Mouse (Mus musculus): ENCODE results near the gene Klhdc8a. TPM values are rescaled to one million over a fixed set of nuclear protein-coding genes. Genes with fewer than 3 reads are reported as not detected.

Klhdc8a gene
- polyA plus RNA-seq, 1 experiment from 2014 or later, result 0.06 TPM

DNA sequence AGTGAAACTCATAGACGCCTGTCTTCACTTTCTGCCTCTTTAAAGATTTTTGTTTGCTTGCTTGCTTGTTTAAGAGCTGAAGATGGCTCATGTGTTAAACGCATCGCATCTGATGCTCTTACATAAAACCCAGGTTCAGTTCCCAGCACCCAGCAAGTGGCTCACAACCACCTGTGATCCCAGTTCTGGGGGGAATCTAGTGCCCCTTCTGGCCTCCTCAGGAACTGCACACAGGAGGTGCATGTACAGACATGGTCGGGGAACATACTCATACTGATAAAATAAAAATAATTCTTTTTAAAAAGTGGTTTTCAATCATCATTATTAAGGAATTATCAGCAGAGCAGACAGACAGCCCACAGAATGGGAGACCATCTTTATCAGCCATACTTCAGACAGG is 52.6 kb downstream of the Klhdc8a start:
- no peak for ATAC-seq
- Histone ChIP-seq H3K4me1 (peaks cover 25% of the 10 kb centered on the region), H3K4me2 (no peak overlapping the region), H3K27ac (no peak overlapping the region), H3K27me3 (replicated peaks) (0 out of 2 replicates have a peak, but pooled peaks cover 7% of the 10 kb centered on the region), H3K4me3 (no peak overlapping the region), H3K9me3 (replicated peaks) (peaks cover 8% of the 10 kb centered on the region), H3K9ac (no peak overlapping the region), H3K36me3 (peaks cover 29% of the 10 kb centered on the region)
- WGBS (ENCODE audit: insufficient replicate concordance), result 82% methylated on average over 4 of the region's 4 CpGs

DNA sequence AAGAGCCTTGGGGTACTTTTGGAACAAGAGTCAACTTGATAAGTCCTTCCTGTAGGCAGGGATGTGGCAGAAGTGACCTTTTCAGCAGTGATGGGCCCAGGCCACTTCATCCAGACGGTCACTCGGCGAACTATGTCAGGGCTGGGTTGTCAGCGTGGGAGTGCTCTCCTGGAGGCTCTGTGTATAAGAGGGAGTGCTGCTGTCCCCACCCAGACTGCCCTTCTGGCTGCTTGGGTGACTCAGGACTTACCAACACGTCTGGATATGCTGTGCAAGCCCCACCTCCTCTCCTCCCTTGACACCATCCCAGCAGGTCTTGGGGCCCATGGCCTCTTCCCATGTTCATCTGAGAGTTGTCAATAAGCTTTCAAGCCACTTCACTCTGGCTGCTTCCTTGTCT is 55.0 kb downstream of the Klhdc8a start:
- WGBS (ENCODE audit: insufficient replicate concordance), result 56% methylated on average over 5 of the region's 5 CpGs

DNA sequence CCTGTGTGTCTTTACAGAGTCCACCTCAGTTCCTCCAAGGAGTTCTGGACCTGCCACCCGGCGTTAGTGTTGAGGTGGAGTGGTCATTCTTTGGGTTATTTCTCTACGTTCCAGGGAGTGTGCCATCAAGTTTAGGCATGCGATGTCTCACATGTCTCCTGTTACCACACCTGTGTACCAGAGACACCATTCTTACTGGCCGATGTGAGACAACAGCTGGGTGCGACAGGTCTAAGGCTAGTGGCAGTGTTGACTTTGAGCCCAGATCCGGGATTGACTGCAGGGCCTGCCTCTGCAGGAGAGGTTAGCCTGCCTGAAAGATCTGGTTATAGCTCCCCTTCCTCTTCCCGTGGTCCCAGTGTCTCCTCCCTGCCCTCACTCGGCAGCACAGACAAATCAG is 55.8 kb downstream of the Klhdc8a start:
- H3K4me3 ChIP-seq, result no peak overlapping the region
- peaks cover 60% of the 10 kb centered on the region for H3K36me3 ChIP-seq
- H3K27me3 ChIP-seq (replicated peaks), result no peaks in the 10 kb centered on the region
- peak overlapping the region; percentile 4; the same call in 1 of the 2 replicates for H3K27ac ChIP-seq
- ATAC-seq, result no peak
- peaks cover 8% of the 10 kb centered on the region for H3K9me3 ChIP-seq (replicated peaks)
- H3K4me2 ChIP-seq, result no peak overlapping the region
- 78% methylated on average over 9 of the region's 9 CpGs for WGBS (ENCODE audit: insufficient replicate concordance)
- H3K9ac ChIP-seq, result no peak overlapping the region
- H3K4me1 ChIP-seq, result peaks cover 29% of the 10 kb centered on the region

More for the DNA sequence above, 55.0 kb downstream of the Klhdc8a start:
- no peak overlapping the region for H3K9ac ChIP-seq
- H3K9me3 ChIP-seq (replicated peaks), result peaks cover 8% of the 10 kb centered on the region
- peaks cover 21% of the 10 kb centered on the region for H3K4me1 ChIP-seq
- no peak overlapping the region for H3K4me3 ChIP-seq
- H3K27me3 ChIP-seq (replicated peaks), result no peaks in the 10 kb centered on the region
- peak overlapping the region; percentile 37 for H3K27ac ChIP-seq
- H3K4me2 ChIP-seq, result no peak overlapping the region
- H3K36me3 ChIP-seq, result peaks cover 52% of the 10 kb centered on the region
- 0 out of 2 replicates have a peak, but pooled peaks have one; percentile 10 for ATAC-seq

DNA sequence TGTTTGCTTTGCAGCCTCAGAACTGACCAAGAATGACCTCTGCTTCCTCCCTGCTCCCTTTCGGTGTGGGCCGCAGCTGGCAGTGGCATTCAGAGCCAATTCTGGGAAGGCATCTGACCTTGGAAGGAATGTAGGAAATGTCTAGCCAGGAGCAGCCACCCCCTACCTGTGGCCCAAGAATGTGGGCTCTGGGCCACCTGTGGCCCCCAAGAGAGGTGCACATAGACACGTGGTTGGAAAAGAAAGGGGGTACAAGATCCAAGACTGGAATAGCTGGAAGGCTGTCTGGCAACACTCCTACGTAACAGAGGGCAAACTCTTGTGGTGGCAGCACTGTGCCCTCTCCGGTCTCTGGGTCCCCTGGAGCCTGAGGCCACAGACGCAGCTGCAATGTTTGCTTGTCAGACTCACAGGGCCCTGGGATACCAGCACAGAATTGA is 56.8 kb downstream of the Klhdc8a start:
- Histone ChIP-seq H3K9ac (no peak overlapping the region), H3K36me3 (peaks cover 70% of the 10 kb centered on the region)
- peak; percentile 26 for ATAC-seq

DNA sequence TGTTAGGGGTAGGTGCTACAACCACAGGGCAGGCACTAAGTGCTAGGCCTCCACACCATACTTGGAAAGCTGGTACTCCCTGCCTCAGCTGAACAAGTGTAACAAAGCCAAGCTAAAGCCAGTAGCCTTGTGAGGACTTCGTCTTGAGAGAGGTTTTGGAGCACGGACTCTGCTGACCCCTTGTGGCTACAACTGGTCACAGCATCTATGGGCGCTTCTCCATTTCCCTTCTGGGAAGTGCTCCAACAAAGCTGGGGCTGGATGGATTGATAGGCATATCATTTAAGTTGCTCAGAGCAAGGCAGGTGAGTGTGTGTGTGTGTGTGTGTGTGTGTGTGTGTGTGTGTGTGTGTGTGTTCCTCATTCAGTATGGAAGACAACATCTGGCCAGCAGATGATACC is 57.4 kb downstream of the Klhdc8a start:
- H3K9me3 ChIP-seq (replicated peaks), result peaks cover 5% of the 10 kb centered on the region
- no peak overlapping the region for H3K9ac ChIP-seq
- H3K27ac ChIP-seq, result no peak overlapping the region; the same call in 1 of the 2 replicates
- H3K27me3 ChIP-seq (replicated peaks), result no peaks in the 10 kb centered on the region
- no peak overlapping the region for H3K4me2 ChIP-seq
- peaks cover 39% of the 10 kb centered on the region for H3K4me1 ChIP-seq
- ATAC-seq, result peak; percentile 38
- WGBS (ENCODE audit: insufficient replicate concordance), result 6% methylated on average over 3 of the region's 3 CpGs
- peaks cover 76% of the 10 kb centered on the region for H3K36me3 ChIP-seq
- H3K4me3 ChIP-seq, result no peak overlapping the region

More for the DNA sequence above, 56.8 kb downstream of the Klhdc8a start:
- H3K4me1 ChIP-seq, result peaks cover 33% of the 10 kb centered on the region
- peaks cover 8% of the 10 kb centered on the region for H3K9me3 ChIP-seq (replicated peaks)
- H3K27me3 ChIP-seq (replicated peaks), result no peaks in the 10 kb centered on the region
- WGBS (ENCODE audit: insufficient replicate concordance), result 80% methylated on average over 6 of the region's 6 CpGs
- H3K4me3 ChIP-seq, result no peak overlapping the region
- no peak overlapping the region for H3K4me2 ChIP-seq
- H3K27ac ChIP-seq, result no peak overlapping the region

DNA sequence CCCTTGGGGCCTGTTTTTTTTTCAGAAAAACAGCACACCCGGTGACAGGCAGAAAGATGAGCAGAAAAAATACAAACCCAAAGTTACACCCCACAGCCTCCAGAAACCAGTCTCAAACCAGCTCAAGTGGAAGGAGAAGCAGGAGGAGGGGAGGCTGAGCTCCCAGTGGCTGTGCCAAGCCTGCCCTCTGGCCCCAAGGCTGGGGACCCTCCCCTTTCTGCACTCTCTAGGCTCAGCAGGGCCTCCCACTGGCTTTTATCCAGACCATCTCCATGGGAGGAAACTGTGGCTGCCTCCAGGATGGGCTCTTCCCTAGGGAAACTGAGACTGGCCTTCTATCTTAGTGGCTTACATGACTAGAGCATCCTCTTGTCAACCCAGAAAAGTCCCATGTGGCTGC is 58.4 kb downstream of the Klhdc8a start:
- H3K4me2 ChIP-seq, result no peak overlapping the region
- no peaks in the 10 kb centered on the region for H3K9me3 ChIP-seq (replicated peaks)
- peaks cover 86% of the 10 kb centered on the region for H3K36me3 ChIP-seq
- no peak for ATAC-seq
- no peak overlapping the region for H3K9ac ChIP-seq
- no peaks in the 10 kb centered on the region for H3K27me3 ChIP-seq (replicated peaks)
- no peak overlapping the region for H3K4me3 ChIP-seq
- peak overlapping the region; percentile 59 for H3K27ac ChIP-seq
- 75% methylated on average over 1 of the region's 1 CpGs for WGBS (ENCODE audit: insufficient replicate concordance)
- peaks cover 45% of the 10 kb centered on the region for H3K4me1 ChIP-seq

Other genes starting within 250 kb of the Klhdc8a start
- 8.2 and 8.5 TPM in 2 replicates for gene Mfsd4a, start 230.6 kb upstream of the Klhdc8a start, polyA plus RNA-seq (2016; fragmentation: Nextera tagmentation; extraction: Ambion mirVana)
- 2.7 and 3.1 TPM in 2 replicates for gene Cdk18, start 158.9 kb upstream of the Klhdc8a start, polyA plus RNA-seq (2016; fragmentation: Nextera tagmentation; extraction: Ambion mirVana)
- gene Lemd1, start 107.2 kb upstream of the Klhdc8a start, polyA plus RNA-seq (2016; fragmentation: Nextera tagmentation; extraction: Ambion mirVana), result not detected in 2 replicates
- not detected in 2 replicates for gene AC124108.1, start 107.2 kb upstream of the Klhdc8a start, polyA plus RNA-seq (2016; fragmentation: Nextera tagmentation; extraction: Ambion mirVana)
- gene Gm10188, start 68.9 kb upstream of the Klhdc8a start, polyA plus RNA-seq (2016; fragmentation: Nextera tagmentation; extraction: Ambion mirVana), result not detected in 2 replicates
- gene Nuak2, start 17.5 kb downstream of the Klhdc8a start, polyA plus RNA-seq (2016; fragmentation: Nextera tagmentation; extraction: Ambion mirVana), result 1.3 and 1.7 TPM in 2 replicates
- 342 and 350 TPM in 2 replicates for gene Tmcc2, start 92.7 kb downstream of the Klhdc8a start, polyA plus RNA-seq (2016; fragmentation: Nextera tagmentation; extraction: Ambion mirVana)
- gene Dstyk, start 118.9 kb downstream of the Klhdc8a start, polyA plus RNA-seq (2016; fragmentation: Nextera tagmentation; extraction: Ambion mirVana), result 5.8 and 6.6 TPM in 2 replicates
- 33.5 and 35.3 TPM in 2 replicates for gene Rbbp5, start 178.7 kb downstream of the Klhdc8a start, polyA plus RNA-seq (2016; fragmentation: Nextera tagmentation; extraction: Ambion mirVana)
- gene Tmem81, start 207.6 kb downstream of the Klhdc8a start, polyA plus RNA-seq (2016; fragmentation: Nextera tagmentation; extraction: Ambion mirVana), result 1.5 and 1.7 TPM in 2 replicates
- gene Cntn2, start 244.6 kb downstream of the Klhdc8a start, polyA plus RNA-seq (2016; fragmentation: Nextera tagmentation; extraction: Ambion mirVana), result 0.02 and 0.19 TPM in 2 replicates